Mouse (Mus musculus) kidney, postnatal 0 days (tissue): Measurements from ENCODE around the gene Gtpbp8. TPM values are rescaled to one million over a fixed set of nuclear protein-coding genes. Genes with fewer than 3 reads are reported as not detected.
A peak's percentile ranks its signal among the peaks of the same experiment; 100 is the strongest.

Source experiments
- ATAC-seq: fragments of 200-750 bp; cut with Nextera tagmentation; replicated peaks from 2 replicates; pipeline ENCODE4 v1.8.0; 2017; ENCODE audit warnings: low read depth, moderate number of reproducible peaks, moderate TSS enrichment, moderate library complexity; ENCODE audit not compliant: low FRiP score
- DNase-seq: peaks from one replicate; pipeline ENCODE4 v3.0.0-alpha.2; 2016; ENCODE audit warnings: low spot score
- H3K27ac ChIP-seq: fragments of 300-500 bp; sonication (generic); 2 replicates; pipeline ENCODE4 v1.5.1; 2014; ENCODE audit warnings: mild to moderate bottlenecking
- H3K27me3 ChIP-seq: fragments of 300-500 bp; sonication (generic); 2 replicates; pipeline ENCODE4 v1.6.1; 2014; ENCODE audit warnings: low read length, mixed read lengths; ENCODE audit not compliant: insufficient read depth
- H3K36me3 ChIP-seq: fragments of 300-500 bp; sonication (generic); 2 replicates; pipeline ENCODE4 v1.6.1; 2014; ENCODE audit warnings: low read length, mixed read lengths; ENCODE audit not compliant: insufficient read depth
- H3K4me1 ChIP-seq: fragments of 300-500 bp; sonication (generic); replicated peaks from 2 replicates; pipeline ENCODE4 v1.6.1; 2014; ENCODE audit warnings: antibody characterized with exemption, low read length, mixed read lengths; ENCODE audit not compliant: insufficient read depth
- H3K4me2 ChIP-seq: fragments of 300-500 bp; sonication (generic); 2 replicates; pipeline ENCODE4 v1.6.1; 2014; ENCODE audit warnings: mild to moderate bottlenecking, low read length, moderate library complexity, mixed read lengths
- H3K4me3 ChIP-seq: fragments of 300-500 bp; sonication (generic); replicated peaks from 2 replicates; pipeline ENCODE4 v1.5.1; 2014; ENCODE audit warnings: low read depth, low read length
- H3K9ac ChIP-seq: fragments of 300-500 bp; sonication (generic); 2 replicates; pipeline ENCODE4 v1.6.1; 2014; ENCODE audit warnings: low read depth, low read length
- H3K9me3 ChIP-seq: fragments of 300-500 bp; sonication (generic); replicated peaks from 2 replicates; pipeline ENCODE4 v1.6.1; 2016; ENCODE audit warnings: low read length, inconsistent platforms, mixed read lengths
- CTCF ChIP-seq: IDR thresholded peaks from 2 replicates; pipeline ENCODE4 v1.5.1; 2016; ENCODE audit warnings: antibody characterized with exemption, low read depth, mild to moderate bottlenecking, moderate library complexity
- WGBS: fragments of 180-500 bp; shearing (Covaris S2); extraction: QIAGEN DNeasy Blood & Tissue Kit; methylation state at CpG from one replicate; pipeline ENCODE4 v1.1.7; 2014; 5-methylcytosine and 5-hydroxymethylcytosine counted together
- polyA plus RNA-seq: library from polyadenylated mRNA; unstranded; fragments of >200 nt; fragmentation: Nextera tagmentation; extraction: Ambion mirVana; gene quantifications from 2 replicates; pipeline ENCODE4 v1.2.1, GENCODE M21; 2015

Gene Gtpbp8
- polyA plus RNA-seq, 1 experiment from 2014 or later, result 30.6 TPM

- Histone ChIP-seq H3K36me3 (0 out of 2 replicates have a peak, but pooled peaks cover 3% of the 10 kb centered on the region), H3K9me3 (no peaks in the 10 kb centered on the region), H3K4me3 (peak within 1 kb of the TSS; percentile 73), H3K4me2 (peak within 1 kb of the TSS; percentile 65), H3K4me1 (0 out of 2 replicates have a peak, but pooled peaks cover 5% of the 10 kb centered on the region), H3K27me3 (no peaks in the 10 kb centered on the region), H3K27ac (peak within 1 kb of the TSS; percentile 89), H3K9ac (peak within 1 kb of the TSS; percentile 87)
- TF ChIP-seq CTCF, result peak; percentile 13; the same call in 1 of the 2 replicates
- DNase-seq, result peak; percentile 94
- under 1% methylated on average over 64 of the region's 64 CpGs for WGBS
- peak; percentile 97 for ATAC-seq
These were observed 21.9 kb downstream of the Gtpbp8 start, which contains the start of gene Nepro for GRCm38 (mm10) chr16:44724083-44724787. TSS of gene Nepro (plus strand) at chr16:44724301.

DNA sequence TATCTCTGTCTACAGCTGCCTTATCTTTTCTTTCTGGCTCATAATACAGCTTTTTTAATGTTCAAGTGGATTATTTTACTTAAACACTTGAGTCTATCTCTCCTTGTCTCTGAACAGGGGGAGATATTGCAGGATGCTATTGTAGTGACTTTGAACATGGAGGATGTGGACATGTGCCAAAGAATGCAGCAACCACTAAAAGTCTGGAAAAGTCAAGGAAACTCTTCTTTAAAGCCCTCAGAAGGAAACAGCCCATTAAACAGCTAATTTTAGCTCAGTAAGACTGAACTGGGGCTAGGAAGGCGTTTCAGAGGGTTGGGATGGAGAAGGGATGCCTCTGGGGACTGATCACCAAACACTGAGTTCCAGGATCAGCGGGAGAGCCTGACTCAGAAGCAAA, 23.5 kb downstream of the Gtpbp8 start:
- no peak for TF ChIP-seq CTCF

DNA sequence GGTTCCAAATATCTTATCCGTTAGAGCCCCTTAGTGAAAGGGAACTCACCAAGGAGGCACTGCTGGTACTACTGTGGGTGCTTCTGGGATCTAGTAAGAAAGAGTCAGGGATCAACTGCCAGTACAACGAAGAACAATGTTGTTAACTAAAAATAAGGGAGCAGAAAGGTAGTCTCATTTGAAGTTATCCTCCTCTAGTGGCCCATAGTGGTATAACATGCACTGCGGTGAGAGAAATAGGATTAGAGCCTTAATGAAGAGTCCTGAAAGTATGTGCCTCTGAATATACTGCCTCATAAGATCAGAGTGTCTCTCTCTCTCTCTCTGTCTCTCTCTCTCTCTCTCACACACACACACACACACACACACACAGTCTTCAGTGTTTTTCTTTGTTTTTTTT, 25.6 kb downstream of the Gtpbp8 start:
- Histone ChIP-seq H3K36me3 (no peaks in the 10 kb centered on the region), H3K9me3 (no peaks in the 10 kb centered on the region), H3K4me1 (0 out of 2 replicates have a peak, but pooled peaks cover 5% of the 10 kb centered on the region), H3K4me2 (no peak overlapping the region), H3K27ac (no peak overlapping the region), H3K4me3 (no peak overlapping the region), H3K27me3 (no peaks in the 10 kb centered on the region), H3K9ac (no peak overlapping the region)
- DNase-seq, result peak; percentile 54
- TF ChIP-seq CTCF, result peak; percentile 66
- 77% methylated on average over 3 of the region's 3 CpGs for WGBS
- no peak for ATAC-seq

More for the DNA sequence above, 23.5 kb downstream of the Gtpbp8 start:
- peak overlapping the region; percentile 38; the same call in 1 of the 2 replicates for H3K27ac ChIP-seq
- no peaks in the 10 kb centered on the region for H3K9me3 ChIP-seq
- no peaks in the 10 kb centered on the region for H3K27me3 ChIP-seq
- no peak for ATAC-seq
- no peaks in the 10 kb centered on the region for H3K36me3 ChIP-seq
- no peak overlapping the region for H3K9ac ChIP-seq
- peak overlapping the region; percentile 8; the same call in 1 of the 2 replicates for H3K4me2 ChIP-seq
- H3K4me1 ChIP-seq, result 0 out of 2 replicates have a peak, but pooled peaks cover 5% of the 10 kb centered on the region
- peak; percentile 63 for DNase-seq
- 49% methylated on average over 2 of the region's 2 CpGs for WGBS
- no peak overlapping the region for H3K4me3 ChIP-seq

- Histone ChIP-seq H3K27me3 (no peaks in the 10 kb centered on the region), H3K36me3 (no peaks in the 10 kb centered on the region), H3K9ac (no peak overlapping the region), H3K4me1 (0 out of 2 replicates have a peak, but pooled peaks cover 5% of the 10 kb centered on the region), H3K9me3 (no peaks in the 10 kb centered on the region), H3K4me2 (no peak overlapping the region), H3K4me3 (no peak overlapping the region), H3K27ac (no peak overlapping the region)
- ATAC-seq (no peak), DNase-seq (no peak)
- WGBS, result 66% methylated on average over 7 of the region's 7 CpGs
- TF ChIP-seq CTCF, result no peak
These were observed 26.8 kb downstream of the Gtpbp8 start for GRCm38 (mm10) chr16:44719349-44719748.

GRCm38 (mm10) chr16:44717838-44718237, 28.3 kb downstream of the Gtpbp8 start:
- H3K9me3 ChIP-seq, result no peaks in the 10 kb centered on the region
- H3K4me3 ChIP-seq, result no peak overlapping the region
- H3K4me2 ChIP-seq, result no peak overlapping the region
- ATAC-seq (no peak), DNase-seq (no peak)
- no peak overlapping the region for H3K27ac ChIP-seq
- WGBS, result 75% methylated on average over 2 of the region's 2 CpGs
- H3K27me3 ChIP-seq, result no peaks in the 10 kb centered on the region
- no peak overlapping the region for H3K9ac ChIP-seq
- H3K4me1 ChIP-seq, result 0 out of 2 replicates have a peak, but pooled peaks cover 2% of the 10 kb centered on the region
- peak; percentile 50 for TF ChIP-seq CTCF
- no peaks in the 10 kb centered on the region for H3K36me3 ChIP-seq

DNA sequence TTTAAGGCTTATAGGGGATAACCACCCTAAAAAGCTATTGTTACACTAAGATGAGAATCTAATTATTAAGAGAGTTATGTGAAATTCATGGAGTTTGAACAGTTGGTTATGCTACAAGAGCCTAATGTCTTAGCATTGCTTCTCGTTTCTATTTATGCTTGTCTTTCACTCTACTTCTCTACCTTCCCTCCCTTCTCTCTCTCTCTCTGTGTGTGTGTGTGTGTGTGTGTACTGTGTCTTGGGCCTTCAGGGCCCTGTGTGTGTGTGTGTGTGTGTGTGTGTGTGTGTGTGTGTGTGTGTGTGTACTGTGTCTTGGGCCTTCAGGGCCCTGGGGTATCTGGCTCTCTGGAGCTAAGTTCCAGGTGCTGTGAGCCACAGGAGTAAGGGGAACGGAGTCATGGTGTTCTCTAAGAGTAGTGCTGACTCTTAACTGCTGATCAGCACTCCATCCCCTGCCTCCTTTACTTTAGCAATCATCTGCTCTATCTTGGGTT, 29.0 kb downstream of the Gtpbp8 start:
- H3K4me2 ChIP-seq, result no peak overlapping the region
- no peaks in the 10 kb centered on the region for H3K9me3 ChIP-seq
- no peaks in the 10 kb centered on the region for H3K27me3 ChIP-seq
- no peaks in the 10 kb centered on the region for H3K4me1 ChIP-seq
- no peak for TF ChIP-seq CTCF
- no peak for ATAC-seq
- H3K4me3 ChIP-seq, result no peak overlapping the region
- no peak overlapping the region for H3K9ac ChIP-seq
- DNase-seq, result no peak
- H3K36me3 ChIP-seq, result no peaks in the 10 kb centered on the region
- no peak overlapping the region for H3K27ac ChIP-seq
- 71% methylated on average over 2 of the region's 2 CpGs for WGBS
